Comparison of ENCODE assay signal across 27 mouse cellular contexts in the genomic region with DNA sequence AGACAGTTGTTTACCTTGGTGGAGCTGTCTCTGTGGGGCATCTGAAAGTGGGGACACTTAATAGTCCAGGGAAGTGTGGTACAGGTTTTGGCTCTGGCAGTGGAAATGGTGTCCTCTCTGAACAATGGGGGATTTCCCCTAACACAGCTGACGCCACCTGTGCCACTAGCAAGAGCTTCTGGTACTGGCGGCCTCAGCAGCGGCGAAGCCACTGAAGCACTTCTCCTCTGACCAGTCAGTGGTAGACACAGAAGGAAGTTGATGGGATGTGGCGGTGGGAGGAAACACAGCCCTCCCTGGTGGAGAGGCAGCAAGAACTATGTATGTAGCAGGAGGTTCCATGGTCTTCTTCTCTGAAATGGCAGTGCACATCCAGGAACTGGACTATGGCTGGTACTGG. TPM values are rescaled to one million over a fixed set of nuclear protein-coding genes. Genes with fewer than 3 reads are reported as not detected.
DNase-seq lines count a peak whose midpoint lies in the region; ATAC-seq lines count a peak whose summit lies in the region.
"Had no signal": no experiment of that assay in that cellular context is flagged by ENCODE, and none has a peak within 500 bp of the region (broad histone marks: within the 10 kb centered on the region; RNA-seq: fewer than 3 reads in every experiment).

No protein-coding gene starts in this region.

- peak; percentile 55 for ATAC-seq in granulocyte monocyte progenitor cell, adult 5-6 weeks (replicated peaks; ENCODE audit: poor library complexity, severe bottlenecking)
- ATAC-seq in megakaryocyte-erythroid progenitor cell, adult 5-6 weeks (replicated peaks; ENCODE audit: low FRiP score, low TSS enrichment, poor library complexity, severe bottlenecking): 0 out of 2 replicates have a peak, but pooled peaks have one; percentile 1
- no peak for ATAC-seq in intestine, embryonic 15.5 days
- ATAC-seq: forebrain, embryonic 13.5 days; forebrain, embryonic 16.5 days; hindbrain, postnatal 0 days; inflammation-experienced regulatory T-cells, adult 6 months; Patski had no signal

- H3K4me2 ChIP-seq in intestine, embryonic 15.5 days (replicated peaks): no peak overlapping the region
- H3K4me2 ChIP-seq: forebrain, embryonic 13.5 days; heart, embryonic 12.5 days; heart, embryonic 15.5 days; hindbrain, embryonic 14.5 days had no signal

- 91% methylated on average over 5 of the region's 5 CpGs for WGBS in intestine, embryonic 15.5 days

- no peak overlapping the region for H3K27ac ChIP-seq in intestine, embryonic 15.5 days
- H3K27ac ChIP-seq: forebrain, embryonic 10.5 days; forebrain, embryonic 13.5 days; heart, embryonic 15.5 days; hindbrain, embryonic 14.5 days; hindbrain, postnatal 0 days had no signal

- H3K9me3 ChIP-seq in intestine, embryonic 15.5 days: no peaks in the 10 kb centered on the region
- H3K9me3 ChIP-seq: forebrain, embryonic 10.5 days; forebrain, embryonic 13.5 days; G1E; heart, embryonic 12.5 days; heart, embryonic 15.5 days had no signal

- H3K9ac ChIP-seq in intestine, embryonic 15.5 days: no peak overlapping the region
- H3K9ac ChIP-seq: forebrain, embryonic 13.5 days; heart, embryonic 12.5 days; heart, embryonic 15.5 days; hindbrain, embryonic 14.5 days had no signal

- H3K4me1 ChIP-seq in intestine, embryonic 15.5 days (replicated peaks): no peaks in the 10 kb centered on the region
- H3K4me1 ChIP-seq: forebrain, embryonic 10.5 days; forebrain, embryonic 13.5 days; heart, embryonic 12.5 days; heart, embryonic 15.5 days had no signal

- H3K27me3 ChIP-seq in splenic B cell, adult 2 months (ENCODE audit: control insufficient read depth, insufficient read depth, low read length, poor library complexity, severe bottlenecking): no peaks in the 10 kb centered on the region
- no peaks in the 10 kb centered on the region for H3K27me3 ChIP-seq in intestine, embryonic 15.5 days (replicated peaks)
- H3K27me3 ChIP-seq: forebrain, embryonic 13.5 days; heart, embryonic 12.5 days; heart, embryonic 15.5 days; Patski had no signal

- peaks cover 9% of the 10 kb centered on the region for H3K36me3 ChIP-seq in splenic B cell, adult 2 months (ENCODE audit: control insufficient read depth, insufficient read depth, low read length, poor library complexity, severe bottlenecking)
- peaks cover 11% of the 10 kb centered on the region; the same call in 1 of the 2 replicates for H3K36me3 ChIP-seq in intestine, embryonic 15.5 days

- H3K4me3 ChIP-seq in intestine, embryonic 15.5 days (replicated peaks): no peak overlapping the region
- H3K4me3 ChIP-seq: forebrain, embryonic 10.5 days; forebrain, embryonic 13.5 days; heart, embryonic 12.5 days; heart, embryonic 15.5 days had no signal

- DNase-seq in spleen, postnatal 36 days (ENCODE audit: low spot score in 2 of 2): peak; percentile 13 to 23
- no peak for DNase-seq in spleen, postnatal 10 days (ENCODE audit: low spot score in 2 of 2)
- DNase-seq in splenic B cell, adult 2 months (ENCODE audit: low read depth, low spot score): peak; percentile 30
- no peak for DNase-seq in kidney, adult 18-20 months
- DNase-seq in c-Kit-positive CD71-positive TER-119-positive erythroid progenitor cells, embryonic 14.5 days (ENCODE audit: low spot score): no peak
- DNase-seq: adrenal gland, postnatal 14 days; cerebellum, adult 11-12 months; cerebellum, adult 8-10 months; cerebellum, postnatal 10 days; cerebellum, postnatal 36 days; gastrocnemius, postnatal 10 days; heart, adult 18-20 months; heart, postnatal 10 days; heart, postnatal 36 days had no signal

RNA-seq across cellular contexts. Expression of a gene that starts 32.6 kb away (rescaled TPM):
- 20.0 and 25.7 TPM in 2 replicates for total RNA-seq in granulocyte monocyte progenitor cell, adult 5-6 weeks (2014; fragmentation: Nextera tagmentation)
- 45.0 and 51.7 TPM in 2 replicates for total RNA-seq in granulocyte monocyte progenitor cell, adult 5-6 weeks (2017)
- total RNA-seq in megakaryocyte-erythroid progenitor cell, adult 5-6 weeks (2014; fragmentation: Nextera tagmentation): 18.4 and 19.0 TPM in 2 replicates
- total RNA-seq in megakaryocyte-erythroid progenitor cell, adult 5-6 weeks (2017): 24.8 and 39.9 TPM in 2 replicates
- 51.6 and 55.3 TPM in 2 replicates for polyA plus RNA-seq in intestine, embryonic 15.5 days (2015; fragmentation: Nextera tagmentation; extraction: Ambion mirVana)

Comparison
In these comparisons a context has a peak if more than half of its experiments do, and no peak if none do; other contexts are left out.
1. DNase-seq: peak in spleen, postnatal 36 days (2 of 2) and splenic B cell, adult 2 months (single experiment); none in spleen, postnatal 10 days (0 of 2), kidney, adult 18-20 months (single experiment) and c-Kit-positive CD71-positive TER-119-positive erythroid progenitor cells, embryonic 14.5 days (single experiment).